Mouse (Mus musculus): Measurements from ENCODE around the gene Hspa12b. TPM values are rescaled to one million over a fixed set of nuclear protein-coding genes. Genes with fewer than 3 reads are reported as not detected.

The Hspa12b gene
- polyA plus RNA-seq, 1 experiment, result 7.8 TPM

DNA sequence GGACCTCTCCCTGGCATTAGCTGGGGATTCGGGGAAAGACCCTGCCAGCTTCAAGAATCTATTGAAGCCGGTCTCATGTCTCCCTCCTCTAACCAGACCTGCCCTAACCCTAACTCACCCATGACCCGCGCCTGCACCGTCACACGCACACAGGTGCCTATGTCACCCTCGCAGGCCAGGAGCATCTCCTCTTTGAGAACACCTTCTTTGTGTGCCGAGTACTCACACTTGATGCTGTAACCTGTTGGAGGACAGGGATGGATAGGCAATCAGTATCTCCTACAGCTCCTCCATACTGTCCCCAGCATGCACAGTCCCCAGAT is 19.9 kb downstream of the Hspa12b start:
- DNase-seq, result no peak
- Histone ChIP-seq H3K27ac (ENCODE audit: insufficient read depth, low read depth, low read length) (no peak overlapping the region), H3K27me3 (replicated peaks; ENCODE audit: control insufficient read depth, insufficient read depth, low read length) (no peaks in the 10 kb centered on the region), H3K36me3 (ENCODE audit: control insufficient read depth, insufficient read depth, low read length) (no peaks in the 10 kb centered on the region), H3K4me1 (ENCODE audit: control insufficient read depth, insufficient read depth, low read length) (no peaks in the 10 kb centered on the region; the same call in 1 of the 2 replicates), H3K4me3 (ENCODE audit: insufficient read depth, low read depth, low read length) (no peak overlapping the region)
- TF ChIP-seq CTCF (conservative IDR thresholded peaks at IDR 0.05; ENCODE audit: insufficient read depth, insufficient read length, low read depth, low read length) (no peak), POLR2A (IDR thresholded peaks at IDR 0.05; ENCODE audit: low read depth, low read length) (no peak)
- 95% methylated on average over 8 of the region's 8 CpGs for WGBS

- H3K36me3 ChIP-seq (ENCODE audit: control insufficient read depth, insufficient read depth, low read length), result no peaks in the 10 kb centered on the region
- H3K27ac ChIP-seq (ENCODE audit: insufficient read depth, low read depth, low read length), result no peak overlapping the region
- H3K4me1 ChIP-seq (ENCODE audit: control insufficient read depth, insufficient read depth, low read length), result no peaks in the 10 kb centered on the region; the same call in 1 of the 2 replicates
- 67% methylated on average over 8 of the region's 8 CpGs for WGBS
- TF ChIP-seq CTCF (conservative IDR thresholded peaks at IDR 0.05; ENCODE audit: insufficient read depth, insufficient read length, low read depth, low read length) (no peak), POLR2A (IDR thresholded peaks at IDR 0.05; ENCODE audit: low read depth, low read length) (no peak)
- no peak overlapping the region for H3K4me3 ChIP-seq (ENCODE audit: insufficient read depth, low read depth, low read length)
- no peak for DNase-seq
- no peaks in the 10 kb centered on the region for H3K27me3 ChIP-seq (replicated peaks; ENCODE audit: control insufficient read depth, insufficient read depth, low read length)
Measured at GRCm38 (mm10) chr2:131148353-131149253, 21.5 kb downstream of the Hspa12b start.

DNA sequence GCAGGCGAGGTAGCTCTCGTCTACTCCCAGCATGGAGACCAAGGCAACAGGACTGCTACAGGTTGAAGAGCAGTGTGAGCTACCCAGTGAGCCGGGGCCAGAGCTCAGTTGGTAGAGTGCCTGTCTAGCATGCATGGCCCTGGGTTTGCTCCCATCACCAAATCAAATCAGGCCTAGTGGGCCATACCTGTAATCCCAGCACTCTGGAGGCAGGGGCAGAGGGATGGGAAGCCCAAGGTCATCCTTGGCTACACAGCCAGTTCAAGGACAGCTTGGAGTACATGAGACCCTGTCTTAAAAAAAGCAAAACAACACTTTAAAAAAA is 22.1 kb downstream of the Hspa12b start:
- H3K4me1 ChIP-seq (ENCODE audit: control insufficient read depth, insufficient read depth, low read length), result no peaks in the 10 kb centered on the region; the same call in 1 of the 2 replicates
- no peak overlapping the region for H3K27ac ChIP-seq (ENCODE audit: insufficient read depth, low read depth, low read length)
- TF ChIP-seq CTCF (conservative IDR thresholded peaks at IDR 0.05; ENCODE audit: insufficient read depth, insufficient read length, low read depth, low read length) (no peak), POLR2A (IDR thresholded peaks at IDR 0.05; ENCODE audit: low read depth, low read length) (no peak)
- H3K27me3 ChIP-seq (replicated peaks; ENCODE audit: control insufficient read depth, insufficient read depth, low read length), result no peaks in the 10 kb centered on the region
- no peak for DNase-seq
- 93% methylated on average over 3 of the region's 3 CpGs for WGBS
- H3K36me3 ChIP-seq (ENCODE audit: control insufficient read depth, insufficient read depth, low read length), result no peaks in the 10 kb centered on the region
- H3K4me3 ChIP-seq (ENCODE audit: insufficient read depth, low read depth, low read length), result no peak overlapping the region

GRCm38 (mm10) chr2:131152166-131152730 is 25.2 kb downstream of the Hspa12b start:
- no peak for TF ChIP-seq CTCF (conservative IDR thresholded peaks at IDR 0.05; ENCODE audit: insufficient read depth, insufficient read length, low read depth, low read length)
- no peak for TF ChIP-seq POLR2A (IDR thresholded peaks at IDR 0.05; ENCODE audit: low read depth, low read length)
- DNase-seq, result no peak
- 96% methylated on average over 7 of the region's 7 CpGs for WGBS
- no peaks in the 10 kb centered on the region; the same call in 1 of the 2 replicates for H3K4me1 ChIP-seq (ENCODE audit: control insufficient read depth, insufficient read depth, low read length)
- no peaks in the 10 kb centered on the region for H3K36me3 ChIP-seq (ENCODE audit: control insufficient read depth, insufficient read depth, low read length)
- H3K27ac ChIP-seq (ENCODE audit: insufficient read depth, low read depth, low read length), result no peak overlapping the region
- no peaks in the 10 kb centered on the region for H3K27me3 ChIP-seq (replicated peaks; ENCODE audit: control insufficient read depth, insufficient read depth, low read length)
- no peak overlapping the region for H3K4me3 ChIP-seq (ENCODE audit: insufficient read depth, low read depth, low read length)

DNA sequence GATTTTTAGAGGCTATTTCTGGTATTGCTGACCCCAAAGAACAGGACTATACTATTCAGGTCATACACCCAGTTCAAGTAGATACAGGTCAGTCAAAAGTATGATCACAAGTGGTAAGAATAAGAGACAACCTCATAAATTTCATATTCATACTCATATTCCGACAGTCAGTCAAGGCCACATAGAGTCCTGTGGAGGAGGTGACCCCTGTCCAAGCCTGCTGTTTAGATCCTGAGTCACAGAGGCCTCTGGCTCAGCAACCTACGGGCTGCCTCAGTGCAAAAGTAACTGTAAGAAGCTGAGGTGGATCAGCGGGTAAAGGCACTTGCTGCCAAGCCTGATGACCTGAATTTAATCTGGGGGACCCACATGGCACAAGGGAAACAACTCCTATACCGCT is 27.0 kb downstream of the Hspa12b start:
- TF ChIP-seq CTCF (conservative IDR thresholded peaks at IDR 0.05; ENCODE audit: insufficient read depth, insufficient read length, low read depth, low read length) (no peak), POLR2A (IDR thresholded peaks at IDR 0.05; ENCODE audit: low read depth, low read length) (no peak)
- no peak for DNase-seq
- 90% methylated on average over 4 of the region's 4 CpGs for WGBS
- no peaks in the 10 kb centered on the region for H3K27me3 ChIP-seq (replicated peaks; ENCODE audit: control insufficient read depth, insufficient read depth, low read length)
- H3K27ac ChIP-seq (ENCODE audit: insufficient read depth, low read depth, low read length), result no peak overlapping the region
- no peak overlapping the region for H3K4me3 ChIP-seq (ENCODE audit: insufficient read depth, low read depth, low read length)
- no peaks in the 10 kb centered on the region; the same call in 1 of the 2 replicates for H3K4me1 ChIP-seq (ENCODE audit: control insufficient read depth, insufficient read depth, low read length)
- no peaks in the 10 kb centered on the region for H3K36me3 ChIP-seq (ENCODE audit: control insufficient read depth, insufficient read depth, low read length)

- no peak overlapping the region for H3K4me3 ChIP-seq (ENCODE audit: insufficient read depth, low read depth, low read length)
- no peaks in the 10 kb centered on the region for H3K4me1 ChIP-seq (ENCODE audit: control insufficient read depth, insufficient read depth, low read length)
- 91% methylated on average over 7 of the region's 7 CpGs for WGBS
- TF ChIP-seq POLR2A (IDR thresholded peaks at IDR 0.05; ENCODE audit: low read depth, low read length) (no peak), CTCF (conservative IDR thresholded peaks at IDR 0.05; ENCODE audit: insufficient read depth, insufficient read length, low read depth, low read length) (no peak)
- H3K27ac ChIP-seq (ENCODE audit: insufficient read depth, low read depth, low read length), result no peak overlapping the region
- no peak for DNase-seq
- no peaks in the 10 kb centered on the region for H3K27me3 ChIP-seq (replicated peaks; ENCODE audit: control insufficient read depth, insufficient read depth, low read length)
- no peaks in the 10 kb centered on the region for H3K36me3 ChIP-seq (ENCODE audit: control insufficient read depth, insufficient read depth, low read length)
Measured at GRCm38 (mm10) chr2:131156987-131157386, 29.9 kb downstream of the Hspa12b start.

- Histone ChIP-seq H3K4me1 (ENCODE audit: control insufficient read depth, insufficient read depth, low read length) (peaks cover 2% of the 10 kb centered on the region; the same call in 1 of the 2 replicates), H3K36me3 (ENCODE audit: control insufficient read depth, insufficient read depth, low read length) (no peaks in the 10 kb centered on the region), H3K27me3 (replicated peaks; ENCODE audit: control insufficient read depth, insufficient read depth, low read length) (no peaks in the 10 kb centered on the region), H3K4me3 (ENCODE audit: insufficient read depth, low read depth, low read length) (peak overlapping the region; percentile 66), H3K27ac (ENCODE audit: insufficient read depth, low read depth, low read length) (no peak overlapping the region)
- TF ChIP-seq CTCF (conservative IDR thresholded peaks at IDR 0.05; ENCODE audit: insufficient read depth, insufficient read length, low read depth, low read length), result no peak
- TF ChIP-seq POLR2A (IDR thresholded peaks at IDR 0.05; ENCODE audit: low read depth, low read length), result no peak
- peak; percentile 28 for DNase-seq
- under 1% methylated on average over 18 of the region's 18 CpGs for WGBS
Measured at GRCm38 (mm10) chr2:131159491-131159910, 32.4 kb downstream of the Hspa12b start.

Data from kidney, adult 2 months (tissue).